Mouse (Mus musculus) thymus, postnatal 14 days (tissue): Measurements from ENCODE around the gene Zfp318.

Source experiments
- DNase-seq: peaks from one replicate; pipeline ENCODE4 v3.0.0; 2021

Gene Zfp318

DNA sequence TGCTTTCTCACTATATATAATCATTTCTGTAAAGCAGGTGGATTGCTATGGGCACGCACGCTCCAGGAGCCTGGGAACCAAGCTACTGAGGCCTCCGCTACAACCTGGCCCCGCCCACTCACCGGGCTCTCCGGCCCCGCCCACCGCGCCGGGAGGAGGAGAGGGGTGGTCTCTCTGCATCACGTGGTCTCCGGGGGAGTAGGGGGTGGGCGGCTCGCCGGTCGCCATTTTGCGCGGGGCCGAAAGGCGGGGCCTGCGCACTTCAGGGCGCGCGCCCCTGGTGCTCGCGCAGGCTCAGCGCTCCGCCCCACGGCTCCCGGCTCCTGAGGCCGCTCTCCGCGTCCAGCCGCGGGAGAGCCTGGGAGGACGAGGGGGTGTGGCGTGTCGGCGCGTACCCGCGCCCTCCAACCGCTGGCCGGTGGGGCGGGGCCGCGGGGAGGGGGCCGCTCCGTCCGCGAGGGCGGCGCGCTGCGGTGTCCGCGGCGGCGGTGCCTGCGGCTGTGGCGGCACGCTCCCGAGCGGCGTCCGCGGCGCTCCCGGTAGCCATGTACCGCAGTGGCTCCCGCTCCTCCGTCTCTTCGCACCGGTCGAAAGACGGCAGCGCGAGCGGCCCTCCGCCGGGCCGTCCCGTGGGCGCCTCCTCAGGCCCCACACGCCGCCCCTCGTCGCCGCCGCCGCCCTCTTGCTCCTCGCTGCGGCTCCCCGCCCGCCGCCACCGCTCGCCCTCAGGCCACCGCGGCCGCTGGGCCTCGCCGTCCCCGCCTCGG lies at the start of gene Zfp318:
TSS of gene Zfp318 (plus strand) at position 438 of the 767 bp plus-strand sequence.
- DNase-seq = peak; percentile 100

DNA sequence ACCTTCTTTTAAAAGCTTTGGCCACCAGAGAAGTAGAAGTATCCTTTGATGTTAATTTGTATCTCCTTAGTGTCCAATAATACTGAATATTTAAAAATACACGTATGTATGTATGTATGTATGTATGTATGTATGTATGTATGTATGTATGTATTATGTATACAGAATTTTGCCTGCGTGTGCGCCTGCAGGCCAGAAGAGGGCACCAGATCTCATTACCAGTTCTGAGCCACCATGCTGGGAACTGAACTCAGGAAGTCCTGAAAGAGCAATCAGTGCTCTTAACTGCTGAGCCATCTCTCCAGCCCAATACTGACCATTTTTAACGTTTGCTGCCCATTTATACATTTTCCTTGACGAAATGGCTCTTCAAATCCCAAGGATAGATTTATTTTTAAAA lies 47.1 kb upstream of the Zfp318 start:
- DNase-seq = peak; percentile 38

DNA sequence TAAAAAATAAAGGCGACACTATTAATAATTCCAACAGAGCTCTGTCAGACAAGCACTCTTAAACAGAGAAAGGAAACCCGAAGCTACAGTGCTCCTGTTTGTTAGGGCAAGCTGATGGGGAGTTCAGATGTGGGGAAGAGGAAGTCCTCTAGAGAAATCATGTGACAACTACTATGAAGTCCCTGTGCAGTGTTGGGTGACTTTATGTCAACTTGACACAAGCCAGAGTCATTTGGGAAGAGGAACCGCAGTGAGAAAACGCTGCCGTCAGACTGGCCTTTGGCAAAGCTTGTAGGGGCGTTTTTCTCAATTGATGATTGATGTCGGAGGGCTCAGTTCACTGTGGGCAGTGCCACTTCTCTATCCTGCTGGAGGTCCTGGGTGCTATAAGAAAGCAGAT lies 42.3 kb upstream of the Zfp318 start:
- DNase-seq = no peak

GRCm38 (mm10) chr17:46351026-46351700 lies 32.4 kb upstream of the Zfp318 start:
- no peak for DNase-seq

DNA sequence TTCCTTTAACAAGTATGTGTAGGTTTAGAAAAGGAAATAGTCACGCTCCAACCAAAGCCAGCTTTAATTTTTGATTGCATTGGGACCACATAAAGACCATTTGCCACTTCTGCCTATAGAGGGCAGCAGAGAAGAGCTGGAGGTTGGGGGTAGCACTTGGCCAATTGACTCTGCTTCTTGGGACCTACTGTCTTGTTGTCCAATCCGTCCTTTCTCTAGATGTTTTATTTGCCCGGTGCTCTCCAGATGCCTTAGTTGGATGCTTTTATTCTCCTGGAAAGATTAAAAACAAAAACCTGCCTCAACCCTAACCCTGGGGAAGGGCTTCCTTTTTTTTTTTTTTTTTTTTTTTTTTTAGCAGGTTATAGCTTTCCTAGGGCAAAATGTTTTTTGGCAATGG lies 11.7 kb upstream of the Zfp318 start:
- peak; percentile 61 for DNase-seq

DNA sequence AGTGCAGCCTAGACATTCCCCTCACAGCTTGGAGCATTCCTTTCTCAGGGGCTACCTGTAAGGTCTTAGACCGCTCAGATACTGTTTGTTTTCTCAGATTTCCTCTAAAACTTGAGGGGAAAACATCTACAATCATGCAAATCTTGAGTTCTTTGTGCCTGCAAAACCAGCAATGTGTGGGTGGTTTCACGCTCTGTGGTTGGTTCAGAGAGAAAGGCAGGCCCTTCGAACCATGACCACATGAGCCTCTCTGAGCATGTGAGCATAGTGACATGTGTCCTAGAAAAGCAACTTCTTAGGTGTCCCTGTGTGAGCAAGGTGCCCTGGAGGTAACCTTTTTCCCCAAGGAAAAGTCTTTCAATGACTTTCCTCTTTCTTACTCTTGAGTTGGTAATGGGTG lies 5.0 kb upstream of the Zfp318 start:
- DNase-seq = peak; percentile 9

GRCm38 (mm10) chr17:46384061-46384801 lies 700 bp downstream of the Zfp318 start:
- peak; percentile 40 for DNase-seq

GRCm38 (mm10) chr17:46388200-46388599 lies 4.7 kb downstream of the Zfp318 start:
- no peak for DNase-seq

GRCm38 (mm10) chr17:46393012-46393411 lies 9.5 kb downstream of the Zfp318 start:
- peak; percentile 46 for DNase-seq

- DNase-seq = no peak
These were observed 11.1 kb downstream of the Zfp318 start for GRCm38 (mm10) chr17:46394631-46395030.

DNA sequence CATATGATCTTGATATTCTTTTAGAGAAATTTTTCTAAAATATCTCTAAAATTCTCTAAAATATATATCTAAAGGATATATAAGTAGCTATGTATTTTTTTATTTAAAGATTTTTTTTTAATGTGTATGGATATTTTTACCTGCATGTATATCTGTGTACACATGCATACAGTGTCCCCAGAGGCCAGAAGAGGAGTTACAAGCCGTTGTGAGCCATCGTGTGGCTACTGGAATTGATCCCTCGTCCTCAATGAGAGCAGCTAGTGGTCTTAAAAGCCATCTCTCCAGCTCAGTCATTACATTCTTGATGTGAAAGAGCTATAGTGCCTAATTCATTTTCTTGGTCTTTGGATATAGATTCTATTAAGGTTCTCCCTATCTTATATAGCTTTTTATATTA lies 24.9 kb downstream of the Zfp318 start:
- DNase-seq = no peak

- DNase-seq = no peak
These were observed 35.1 kb downstream of the Zfp318 start for GRCm38 (mm10) chr17:46418628-46419027.

- DNase-seq = no peak
These were observed 36.2 kb downstream of the Zfp318 start for GRCm38 (mm10) chr17:46419717-46420116.

- no peak for DNase-seq
These were observed 43.0 kb downstream of the Zfp318 start for GRCm38 (mm10) chr17:46426496-46426895.

- no peak for DNase-seq
These were observed 45.4 kb downstream of the Zfp318 start, which contains the start of gene Crip3 for GRCm38 (mm10) chr17:46428761-46429414. Crip3 (plus strand) TSS chr17:46428926.

DNA sequence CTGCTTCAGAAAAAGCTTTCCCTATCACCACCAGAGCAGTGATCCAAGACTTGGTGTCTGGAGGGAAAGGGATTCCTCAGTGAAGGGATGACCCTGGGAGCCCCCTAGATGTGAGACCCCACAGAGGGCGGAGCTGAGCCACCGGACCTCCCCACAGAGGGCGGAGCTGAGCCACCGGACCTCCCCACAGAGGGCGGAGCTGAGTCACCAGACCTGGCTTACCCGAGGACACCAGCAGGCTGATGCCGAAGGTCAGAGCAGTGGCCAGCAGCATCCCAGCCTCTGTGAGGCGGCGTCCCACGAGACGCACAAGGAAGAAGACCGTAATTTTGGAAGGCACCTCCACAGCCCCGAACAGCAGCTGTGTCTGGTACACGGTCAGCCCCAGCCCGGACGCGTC lies 50.1 kb downstream of the Zfp318 start:
- DNase-seq = no peak

DNA sequence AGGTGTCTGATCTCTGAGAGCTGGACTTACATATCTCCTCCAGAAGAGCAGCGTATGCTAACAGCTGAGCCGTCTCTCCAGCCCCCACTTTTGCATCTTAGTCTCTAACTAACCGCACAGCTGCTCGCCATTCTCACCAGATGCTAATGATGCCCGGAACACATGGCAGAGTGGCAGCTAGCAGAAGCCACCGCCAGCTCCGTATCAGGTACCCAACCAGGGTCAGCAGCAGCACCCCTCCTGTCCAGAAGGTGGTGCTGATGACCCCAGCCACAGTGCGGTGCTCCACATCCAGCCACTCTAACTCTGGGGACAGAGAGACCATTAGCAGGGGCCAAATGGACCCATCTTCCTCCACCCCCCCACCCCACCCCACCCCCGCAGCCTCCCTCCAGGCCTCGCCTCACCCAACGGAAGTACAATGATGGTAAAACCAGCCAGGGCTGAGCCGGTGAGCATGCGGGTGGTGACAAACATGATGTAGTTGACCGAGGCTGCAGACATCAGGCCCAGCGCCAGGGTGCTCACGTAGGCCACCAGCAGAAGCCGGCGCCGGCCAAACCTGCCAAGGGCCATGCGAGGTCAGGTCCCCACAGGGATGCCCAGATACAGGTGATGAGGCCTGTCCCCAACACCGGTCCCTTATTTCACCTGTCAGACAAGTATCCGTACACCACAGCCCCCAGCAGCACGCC lies 53.3 kb downstream of the Zfp318 start:
- peak; percentile 48 for DNase-seq

- no peak for DNase-seq
These were observed 54.9 kb downstream of the Zfp318 start, which contains the start of gene Slc22a7 for GRCm38 (mm10) chr17:46438298-46438873. Slc22a7 (minus strand) TSS chr17:46438457.

DNA sequence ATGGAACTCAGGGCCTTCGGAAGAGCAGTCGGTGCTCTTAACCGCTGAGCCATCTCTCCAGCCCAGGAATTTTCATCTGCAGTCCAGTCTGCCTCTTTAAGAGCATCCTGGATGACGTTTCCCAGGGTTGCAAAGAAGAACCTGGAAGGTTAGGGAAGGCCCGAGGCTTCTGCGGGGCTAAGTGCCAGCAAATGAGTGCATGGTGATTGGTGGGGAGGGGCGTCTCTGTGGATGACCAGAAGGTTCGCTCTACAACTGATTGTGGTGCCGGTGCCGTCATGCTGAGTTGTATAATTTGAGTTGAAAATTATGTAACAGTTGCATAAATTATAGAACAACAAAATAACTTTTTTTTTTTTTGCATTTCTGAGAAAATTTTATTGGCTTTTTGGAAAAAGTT lies 55.6 kb downstream of the Zfp318 start:
- DNase-seq = no peak

- DNase-seq = no peak
These were observed 61.5 kb downstream of the Zfp318 start for GRCm38 (mm10) chr17:46444839-46445579.

DNA sequence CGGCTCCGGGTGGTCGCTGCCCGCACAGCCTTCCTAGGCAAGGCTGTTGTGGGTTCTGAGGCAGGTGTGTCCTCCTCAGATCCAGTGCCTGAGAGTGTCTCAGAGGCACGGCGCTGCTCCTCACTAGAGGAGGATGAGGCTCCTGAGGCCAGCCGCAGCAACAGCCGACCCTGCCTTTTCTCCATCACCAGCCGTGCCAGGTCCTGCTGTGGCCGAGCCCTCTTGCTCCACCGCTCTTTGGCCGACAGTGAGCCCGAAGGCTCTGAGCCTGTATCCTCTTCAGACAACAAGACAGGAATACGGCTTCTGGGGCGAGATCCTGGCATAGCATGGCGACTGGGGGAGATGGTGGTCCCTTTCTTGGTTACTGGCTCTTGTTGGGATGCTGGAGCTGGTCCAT lies 62.7 kb downstream of the Zfp318 start:
- no peak for DNase-seq
